Mouse (Mus musculus) forebrain, embryonic 15.5 days (tissue): ENCODE results near the gene Dolk. TPM values are rescaled to one million over a fixed set of nuclear protein-coding genes. Genes with fewer than 3 reads are reported as not detected.
A peak's percentile ranks its signal among the peaks of the same experiment; 100 is the strongest.

Experiments
- ATAC-seq: fragments of 200-750 bp; cut with Nextera tagmentation; replicated peaks from 2 replicates; pipeline ENCODE4 v1.8.0; 2017; ENCODE audit warnings: mild to moderate bottlenecking, moderate TSS enrichment, moderate library complexity
- H3K27ac ChIP-seq: fragments of 300-500 bp; sonication (generic); replicated peaks from 2 replicates; pipeline ENCODE4 v1.5.1; 2015; ENCODE audit warnings: mild to moderate bottlenecking, inconsistent platforms
- H3K27me3 ChIP-seq: fragments of 300-500 bp; sonication (generic); 2 replicates; pipeline ENCODE4 v1.6.1; 2015; ENCODE audit warnings: inconsistent platforms
- H3K36me3 ChIP-seq: fragments of 300-500 bp; sonication (generic); 2 replicates; pipeline ENCODE4 v1.6.1; 2015; ENCODE audit warnings: mild to moderate bottlenecking, inconsistent platforms
- H3K4me1 ChIP-seq: fragments of 300-500 bp; sonication (generic); 2 replicates; pipeline ENCODE4 v1.6.1; 2015; ENCODE audit warnings: inconsistent platforms
- H3K4me2 ChIP-seq: fragments of 300-500 bp; sonication (generic); replicated peaks from 2 replicates; pipeline ENCODE4 v1.6.1; 2015; ENCODE audit warnings: mild to moderate bottlenecking, inconsistent platforms
- H3K4me3 ChIP-seq: fragments of 300-500 bp; sonication (generic); 2 replicates; pipeline ENCODE4 v1.5.1; 2015; ENCODE audit warnings: mild to moderate bottlenecking, inconsistent platforms
- H3K9ac ChIP-seq: fragments of 300-500 bp; sonication (generic); replicated peaks from 2 replicates; pipeline ENCODE4 v1.6.1; 2015; ENCODE audit warnings: mild to moderate bottlenecking, inconsistent platforms
- H3K9me3 ChIP-seq: fragments of 300-500 bp; sonication (generic); 2 replicates; pipeline ENCODE4 v1.6.1; 2016; ENCODE audit warnings: inconsistent platforms
- WGBS: fragments of 180-500 bp; shearing (Covaris S2); methylation state at CpG from one replicate; pipeline ENCODE4 v1.1.7; 2015; ENCODE audit warnings: mixed read lengths; 5-methylcytosine and 5-hydroxymethylcytosine counted together
- polyA plus RNA-seq: library from polyadenylated mRNA; unstranded; fragments of >200 nt; fragmentation: Nextera tagmentation; extraction: Ambion mirVana; gene quantifications from 2 replicates; pipeline ENCODE4 v1.2.1, GENCODE M21; 2015

The Dolk gene
- polyA plus RNA-seq, 1 experiment from 2014 or later = 34.1 TPM

- H3K9me3 ChIP-seq = no peaks in the 10 kb centered on the region
- no peak overlapping the region for H3K4me2 ChIP-seq
- peaks cover 49% of the 10 kb centered on the region for H3K4me1 ChIP-seq
- no peaks in the 10 kb centered on the region for H3K27me3 ChIP-seq
- peaks cover 28% of the 10 kb centered on the region for H3K36me3 ChIP-seq
- H3K9ac ChIP-seq = no peak overlapping the region
- peak overlapping the region; percentile 67 for H3K27ac ChIP-seq
- H3K4me3 ChIP-seq = no peak overlapping the region
- no peak for ATAC-seq
- 6% methylated on average over 4 of the region's 4 CpGs for WGBS
Observed at GRCm38 (mm10) chr2:30266392-30266941, 19.7 kb downstream of the Dolk start.

GRCm38 (mm10) chr2:30265767-30266253 lies 20.3 kb downstream of the Dolk start, which contains the start of gene Phyhd1:
Gene Phyhd1, plus strand, starts transcription at chr2:30266203.
- Histone ChIP-seq H3K4me3 (no peak within 1 kb of the TSS), H3K27ac (peak within 1 kb of the TSS; percentile 67), H3K4me2 (no peak within 1 kb of the TSS), H3K9ac (peak within 1 kb of the TSS; percentile 14; the same call in 1 of the 2 replicates), H3K4me1 (peaks cover 51% of the 10 kb centered on the region), H3K36me3 (peaks cover 31% of the 10 kb centered on the region), H3K27me3 (no peaks in the 10 kb centered on the region), H3K9me3 (no peaks in the 10 kb centered on the region)
- no peak for ATAC-seq
- 37% methylated on average over 5 of the region's 5 CpGs for WGBS

DNA sequence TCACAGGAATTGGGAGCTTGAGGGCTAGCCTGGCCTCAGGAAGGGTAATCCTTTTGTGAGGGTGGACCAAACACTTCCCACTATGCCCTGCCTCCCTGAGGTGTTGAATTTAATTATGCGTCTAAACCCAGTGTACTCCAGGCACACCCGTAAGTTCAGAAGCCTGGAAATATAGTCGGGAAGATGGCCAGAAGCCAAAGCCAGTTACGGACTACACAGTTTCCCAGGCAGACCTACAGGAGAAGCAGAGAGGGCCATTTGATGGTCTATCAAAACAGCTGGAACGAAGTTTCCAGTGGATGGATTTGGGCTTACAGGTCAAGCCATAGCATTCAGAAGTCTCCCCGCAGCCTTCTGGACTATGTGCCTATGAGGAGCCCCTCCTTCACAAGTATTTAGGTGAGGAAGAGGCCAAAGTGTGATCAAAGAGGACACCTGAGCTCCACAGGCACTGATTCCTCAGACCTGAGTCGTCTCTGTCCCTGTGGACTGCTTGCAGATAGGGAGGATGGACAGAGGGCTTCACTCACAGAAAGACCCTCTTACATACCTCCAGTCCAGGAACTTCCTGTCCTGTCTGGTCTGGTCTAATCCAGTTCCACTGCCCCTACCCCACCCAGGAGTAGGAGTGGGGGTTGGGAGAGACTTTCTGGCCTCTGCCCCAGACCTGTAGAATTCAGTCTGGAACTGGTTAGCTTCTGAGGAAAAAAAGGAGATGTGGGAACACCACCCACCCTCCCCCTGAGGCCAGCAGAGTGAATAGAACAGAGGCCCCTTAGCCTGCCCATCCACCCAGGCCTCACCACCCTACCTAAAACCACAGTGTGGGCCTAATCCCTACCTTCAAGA lies 21.2 kb downstream of the Dolk start:
- 60% methylated on average over 7 of the region's 7 CpGs for WGBS

DNA sequence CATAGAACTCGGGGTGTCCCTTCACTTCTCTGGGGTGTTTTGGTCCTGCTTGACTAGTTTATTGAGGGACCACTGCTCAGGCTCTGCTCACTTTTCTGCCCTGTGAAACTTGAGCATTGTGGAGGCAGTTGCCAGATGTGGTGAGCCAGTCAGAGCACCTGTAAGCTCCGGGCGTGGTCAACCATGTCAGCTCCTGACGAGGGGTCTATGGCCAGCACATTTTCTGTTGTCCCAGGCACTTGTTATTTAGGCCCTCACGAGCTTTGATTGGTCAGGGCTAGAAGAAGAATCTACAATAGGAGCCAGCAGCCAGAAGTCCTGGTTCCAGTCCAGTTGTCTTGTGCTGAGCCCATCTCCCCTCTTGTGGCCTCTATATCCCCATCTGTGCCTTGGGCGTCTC lies 22.3 kb downstream of the Dolk start:
- whole genome bisulfite sequencing = 90% methylated on average over 6 of the region's 6 CpGs
- ATAC-seq = no peak
- H3K9ac ChIP-seq = no peak overlapping the region
- no peak overlapping the region for H3K4me3 ChIP-seq
- H3K27ac ChIP-seq = peak overlapping the region; percentile 79; the same call in 1 of the 2 replicates
- no peak overlapping the region for H3K4me2 ChIP-seq
- no peaks in the 10 kb centered on the region for H3K27me3 ChIP-seq
- H3K4me1 ChIP-seq = peaks cover 51% of the 10 kb centered on the region
- H3K9me3 ChIP-seq = no peaks in the 10 kb centered on the region
- H3K36me3 ChIP-seq = peaks cover 50% of the 10 kb centered on the region

More for the DNA sequence above, 21.2 kb downstream of the Dolk start:
- Histone ChIP-seq H3K27me3 (no peaks in the 10 kb centered on the region), H3K36me3 (peaks cover 40% of the 10 kb centered on the region), H3K4me2 (no peak overlapping the region), H3K4me1 (peaks cover 51% of the 10 kb centered on the region), H3K4me3 (no peak overlapping the region), H3K9me3 (no peaks in the 10 kb centered on the region), H3K27ac (peak overlapping the region; percentile 67; the same call in 1 of the 2 replicates), H3K9ac (no peak overlapping the region)
- no peak for ATAC-seq

- H3K27me3 ChIP-seq = no peaks in the 10 kb centered on the region
- no peaks in the 10 kb centered on the region for H3K9me3 ChIP-seq
- H3K4me3 ChIP-seq = no peak overlapping the region
- no peak overlapping the region for H3K4me2 ChIP-seq
- H3K27ac ChIP-seq = peak overlapping the region; percentile 79
- WGBS = 28% methylated on average over 4 of the region's 4 CpGs
- ATAC-seq = peak; percentile 81
- H3K9ac ChIP-seq = no peak overlapping the region
- H3K36me3 ChIP-seq = peaks cover 56% of the 10 kb centered on the region
- H3K4me1 ChIP-seq = peaks cover 51% of the 10 kb centered on the region
Observed at GRCm38 (mm10) chr2:30262840-30263441, 23.2 kb downstream of the Dolk start.

- Histone ChIP-seq H3K4me1 (peaks cover 51% of the 10 kb centered on the region), H3K27me3 (no peaks in the 10 kb centered on the region), H3K27ac (peak overlapping the region; percentile 79), H3K36me3 (peaks cover 63% of the 10 kb centered on the region), H3K9me3 (no peaks in the 10 kb centered on the region), H3K9ac (no peak overlapping the region), H3K4me3 (no peak overlapping the region), H3K4me2 (no peak overlapping the region)
- whole genome bisulfite sequencing = 90% methylated on average over 18 of the region's 18 CpGs
- ATAC-seq = no peak
Observed at GRCm38 (mm10) chr2:30261921-30262839, 24.0 kb downstream of the Dolk start.

GRCm38 (mm10) chr2:30261064-30261736 lies 24.9 kb downstream of the Dolk start:
- H3K9me3 ChIP-seq = no peaks in the 10 kb centered on the region
- H3K27ac ChIP-seq = no peak overlapping the region; the same call in 1 of the 2 replicates
- no peak overlapping the region for H3K4me3 ChIP-seq
- no peak for ATAC-seq
- H3K4me1 ChIP-seq = peaks cover 46% of the 10 kb centered on the region
- no peak overlapping the region for H3K9ac ChIP-seq
- H3K36me3 ChIP-seq = peaks cover 73% of the 10 kb centered on the region
- WGBS = 87% methylated on average over 4 of the region's 4 CpGs
- H3K27me3 ChIP-seq = no peaks in the 10 kb centered on the region
- H3K4me2 ChIP-seq = no peak overlapping the region

DNA sequence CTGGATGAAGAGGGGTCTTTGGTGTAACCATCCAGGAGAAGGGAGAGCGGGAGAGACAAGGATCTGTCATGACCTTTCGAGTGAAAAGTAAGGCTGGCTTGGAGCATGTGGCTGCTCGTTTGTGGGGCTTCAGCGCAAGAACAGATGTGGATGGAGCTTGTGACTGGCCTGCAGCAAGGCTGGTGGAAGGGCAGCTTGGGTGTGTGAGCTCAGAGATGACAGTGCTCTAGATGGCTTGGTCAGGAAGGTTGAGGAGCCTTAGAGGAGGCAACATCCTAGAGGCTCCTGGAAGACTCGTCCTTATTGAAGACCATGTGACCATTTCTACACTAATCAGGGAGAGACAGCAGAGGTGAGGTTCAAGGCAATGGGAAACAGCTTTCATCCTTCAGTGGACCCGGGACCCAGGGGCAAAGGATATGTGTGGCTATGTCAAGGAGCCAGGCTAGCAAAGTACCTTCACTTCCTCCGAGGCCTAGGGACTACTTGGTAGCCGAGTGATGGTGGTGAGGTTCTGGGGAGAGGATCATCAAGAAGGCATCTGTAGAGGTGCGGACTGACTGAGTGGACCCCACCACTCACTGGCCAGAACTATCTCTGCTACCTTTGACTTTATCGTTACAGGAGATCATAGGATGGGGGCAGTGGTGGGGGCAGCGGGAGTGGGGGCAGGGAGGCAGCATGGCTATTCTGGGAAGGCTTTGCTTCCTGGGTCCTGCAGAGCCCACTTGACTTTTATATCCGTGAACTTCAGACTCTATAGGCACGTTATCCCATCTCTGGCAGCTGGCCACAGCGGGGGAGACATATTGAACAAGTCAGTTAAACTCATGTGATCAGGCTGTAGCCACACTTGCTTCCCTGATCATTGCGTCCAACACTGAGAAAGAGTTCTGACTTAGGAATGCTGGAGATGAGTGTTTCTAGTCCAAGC lies 26.7 kb downstream of the Dolk start:
- Histone ChIP-seq H3K36me3 (peaks cover 83% of the 10 kb centered on the region), H3K9me3 (no peaks in the 10 kb centered on the region), H3K4me1 (peaks cover 31% of the 10 kb centered on the region), H3K27me3 (no peaks in the 10 kb centered on the region), H3K4me2 (no peak overlapping the region), H3K9ac (no peak overlapping the region), H3K27ac (no peak overlapping the region), H3K4me3 (no peak overlapping the region)
- no peak for ATAC-seq
- 90% methylated on average over 15 of the region's 15 CpGs for WGBS

DNA sequence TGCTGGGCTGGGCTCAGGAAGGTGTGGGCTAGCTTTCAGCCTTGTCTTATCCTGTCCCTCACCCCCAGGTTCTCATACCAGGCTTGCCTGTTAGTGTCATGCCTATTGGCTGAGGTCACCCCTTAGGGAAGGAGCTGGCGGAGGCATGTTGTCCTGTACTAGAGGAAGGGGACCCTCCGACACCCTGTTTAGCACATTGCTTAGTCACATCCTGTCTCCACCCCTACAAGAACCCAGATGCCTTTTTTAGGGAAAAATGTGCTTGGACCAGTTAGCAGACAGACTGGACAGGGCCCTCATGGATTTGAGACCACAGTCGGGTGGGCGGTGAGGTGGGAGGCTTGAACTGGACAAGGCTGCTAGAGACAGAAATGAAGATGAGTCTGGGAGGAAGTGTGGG lies 27.5 kb downstream of the Dolk start:
- no peak for ATAC-seq
- WGBS = 92% methylated on average over 4 of the region's 4 CpGs
- no peak overlapping the region for H3K4me3 ChIP-seq
- no peak overlapping the region for H3K4me2 ChIP-seq
- H3K4me1 ChIP-seq = peaks cover 23% of the 10 kb centered on the region
- H3K27ac ChIP-seq = no peak overlapping the region
- H3K9ac ChIP-seq = no peak overlapping the region
- no peaks in the 10 kb centered on the region for H3K27me3 ChIP-seq
- no peaks in the 10 kb centered on the region for H3K9me3 ChIP-seq
- H3K36me3 ChIP-seq = peaks cover 76% of the 10 kb centered on the region

- H3K4me3 ChIP-seq = no peak overlapping the region
- no peaks in the 10 kb centered on the region for H3K27me3 ChIP-seq
- no peak for ATAC-seq
- no peak overlapping the region for H3K4me2 ChIP-seq
- H3K9me3 ChIP-seq = no peaks in the 10 kb centered on the region
- 88% methylated on average over 7 of the region's 7 CpGs for WGBS
- H3K27ac ChIP-seq = no peak overlapping the region
- H3K4me1 ChIP-seq = peaks cover 16% of the 10 kb centered on the region
- H3K36me3 ChIP-seq = peaks cover 71% of the 10 kb centered on the region
- H3K9ac ChIP-seq = no peak overlapping the region
Observed at GRCm38 (mm10) chr2:30257699-30258460, 28.3 kb downstream of the Dolk start.
